Mouse (Mus musculus) ES-E14 (cell line): ENCODE results near the gene Adam33.

ENCODE experiments used
- CHD2 ChIP-seq: IDR thresholded peaks from 2 replicates; pipeline ENCODE4 v1.6.1; 2014; ENCODE audit warnings: mild to moderate bottlenecking, low read depth, low read length, inconsistent platforms
- MAFK ChIP-seq: IDR thresholded peaks from 2 replicates; pipeline ENCODE4 v1.6.1; 2014; ENCODE audit warnings: mild to moderate bottlenecking, low read depth, low read length, inconsistent platforms; ENCODE audit not compliant: insufficient read depth

GRCm38 (mm10) chr2:131097087-131097486 lies 33.5 kb upstream of the Adam33 start:
- TF ChIP-seq CHD2 (no peak), MAFK (no peak)
